Mouse (Mus musculus) CH12.LX (cell line): Measurements from ENCODE around the gene Styxl1. TPM values are rescaled to one million over a fixed set of nuclear protein-coding genes. Genes with fewer than 3 reads are reported as not detected.

Experiments used
- DNase-seq: peaks from one replicate; pipeline ENCODE4 v3.0.0-alpha.2; 2013; ENCODE audit errors: extremely low read depth
- H3K27ac ChIP-seq: 2 replicates; pipeline ENCODE4 v1.5.1; 2012; ENCODE audit warnings: low read depth, mild to moderate bottlenecking, control low read depth, moderate library complexity; ENCODE audit not compliant: insufficient read depth
- H3K27me3 ChIP-seq: replicated peaks from 2 replicates; pipeline ENCODE3; 2012; ENCODE audit warnings: inconsistent platforms
- H3K36me3 ChIP-seq, 2 experiments: replicated peaks in 1 of 2; 2 replicates each; pipeline versions ENCODE3 to v1.6.1; 2012; ENCODE audit warnings: inconsistent platforms in 1 of 2, low read length in 1 of 2, mild to moderate bottlenecking in 1 of 2, mixed read lengths in 1 of 2, moderate library complexity in 1 of 2; ENCODE audit not compliant: control insufficient read depth in 1 of 2, insufficient read depth in 1 of 2
- H3K4me1 ChIP-seq, 2 experiments: 2 replicates each; pipeline ENCODE4 v1.6.1; 2012; ENCODE audit warnings: inconsistent platforms in 1 of 2, moderate library complexity in 1 of 2; ENCODE audit not compliant: insufficient read depth in 2 of 2, control insufficient read depth in 1 of 2
- H3K4me2 ChIP-seq: 2 replicates; pipeline ENCODE4 v1.6.1; 2012; ENCODE audit warnings: low read depth, mild to moderate bottlenecking, control low read depth; ENCODE audit not compliant: poor library complexity, insufficient read depth, severe bottlenecking
- H3K4me3 ChIP-seq, 3 experiments: fragments of 150-350 bp in 1 of 3; sonication (generic) in 1 of 3; replicated peaks in 1 of 3; 2 replicates each; pipeline versions ENCODE3 to v1.5.1; 2011 to 2012; ENCODE audit warnings: low read depth in 2 of 3, low read length in 2 of 3, mild to moderate bottlenecking in 2 of 3, moderate library complexity in 2 of 3, control low read depth in 1 of 3, improper control_type of control experiment in 1 of 3, inconsistent platforms in 1 of 3, mixed read lengths in 1 of 3; ENCODE audit not compliant: poor library complexity in 1 of 3
- H3K79me2 ChIP-seq: replicated peaks from 2 replicates; pipeline ENCODE4 v1.6.1; 2012; ENCODE audit warnings: mild to moderate bottlenecking, moderate library complexity; ENCODE audit not compliant: control insufficient read depth, poor library complexity, insufficient read depth, severe bottlenecking; ENCODE audit errors: extremely low read depth
- H3K9ac ChIP-seq: 2 replicates; pipeline ENCODE4 v1.6.1; 2012; ENCODE audit warnings: low read depth, mild to moderate bottlenecking, control low read depth, moderate library complexity; ENCODE audit not compliant: insufficient read depth
- H3K9me3 ChIP-seq: replicated peaks from 2 replicates; pipeline ENCODE3; 2012; ENCODE audit warnings: low read length, inconsistent platforms, mixed read lengths
- BHLHE40 ChIP-seq: IDR thresholded peaks from 2 replicates; pipeline ENCODE4 v1.6.1; 2011; ENCODE audit warnings: mild to moderate bottlenecking, low read depth, low read length, improper control_type of control experiment
- CHD1 ChIP-seq: IDR thresholded peaks from 2 replicates; pipeline ENCODE4 v1.6.1; 2012; ENCODE audit warnings: low read depth, low read length, improper control_type of control experiment, inconsistent platforms
- CHD2 ChIP-seq: IDR thresholded peaks from 2 replicates; pipeline ENCODE4 v1.6.1; 2011; ENCODE audit warnings: low read length, improper control_type of control experiment
- CTCF ChIP-seq, 2 experiments: IDR thresholded peaks in 1 of 2; conservative IDR thresholded peaks in 1 of 2; 2 replicates each; pipeline ENCODE4 v1.5.1; 2011 to 2012; ENCODE audit warnings: low read depth in 2 of 2, low read length in 2 of 2, improper control_type of control experiment in 1 of 2, inconsistent platforms in 1 of 2, mild to moderate bottlenecking in 1 of 2, moderate library complexity in 1 of 2
- ELF1 ChIP-seq: IDR thresholded peaks from 2 replicates; pipeline ENCODE4 v1.6.1; 2014; ENCODE audit warnings: low read depth, mild to moderate bottlenecking, inconsistent platforms, low read length, improper control_type of control experiment
- EP300 ChIP-seq: IDR thresholded peaks from 2 replicates; pipeline ENCODE4 v1.6.1; 2011; ENCODE audit warnings: low read length, improper control_type of control experiment
- ETS1 ChIP-seq: conservative IDR thresholded peaks from 2 replicates; pipeline ENCODE4 v1.6.1; 2012; ENCODE audit warnings: low read depth, mild to moderate bottlenecking, inconsistent platforms, low read length, improper control_type of control experiment, moderate library complexity
- GABPA ChIP-seq: IDR thresholded peaks from 2 replicates; pipeline ENCODE4 v1.6.1; 2012; ENCODE audit warnings: low read depth, low read length, improper control_type of control experiment, inconsistent platforms; ENCODE audit not compliant: insufficient replicate concordance
- HCFC1 ChIP-seq: IDR thresholded peaks from 2 replicates; pipeline ENCODE4 v1.6.1; 2012; ENCODE audit warnings: low read depth, mild to moderate bottlenecking, inconsistent platforms, low read length, improper control_type of control experiment
- IRF4 ChIP-seq: IDR thresholded peaks from 2 replicates; pipeline ENCODE4 v1.6.1; 2014; ENCODE audit warnings: low read depth, mild to moderate bottlenecking, inconsistent platforms, low read length, improper control_type of control experiment
- JUND ChIP-seq: conservative IDR thresholded peaks from 2 replicates; pipeline ENCODE4 v1.6.1; 2011; ENCODE audit warnings: low read depth, low read length, improper control_type of control experiment
- KAT2A ChIP-seq: IDR thresholded peaks from 2 replicates; pipeline ENCODE4 v1.6.1; 2012; ENCODE audit warnings: low read length, improper control_type of control experiment, inconsistent platforms; ENCODE audit not compliant: insufficient replicate concordance
- MAFK ChIP-seq: IDR thresholded peaks from 2 replicates; pipeline ENCODE4 v1.6.1; 2011; ENCODE audit warnings: low read length, improper control_type of control experiment; ENCODE audit not compliant: insufficient replicate concordance
- MAZ ChIP-seq: IDR thresholded peaks from 2 replicates; pipeline ENCODE4 v1.6.1; 2012; ENCODE audit warnings: low read depth, mild to moderate bottlenecking, inconsistent platforms, low read length, improper control_type of control experiment, moderate library complexity
- MEF2A ChIP-seq: IDR thresholded peaks from 2 replicates; pipeline ENCODE4 v1.6.1; 2014; ENCODE audit warnings: low read depth, mild to moderate bottlenecking, inconsistent platforms, low read length, improper control_type of control experiment, borderline replicate concordance
- MYC ChIP-seq: IDR thresholded peaks from 2 replicates; pipeline ENCODE4 v1.6.1; 2011; ENCODE audit warnings: low read depth, mild to moderate bottlenecking, improper control_type of control experiment, low read length
- NELFE ChIP-seq: IDR thresholded peaks from 2 replicates; pipeline ENCODE4 v1.6.1; 2011; ENCODE audit warnings: low read depth, low read length, improper control_type of control experiment
- NRF1 ChIP-seq: IDR thresholded peaks from 2 replicates; pipeline ENCODE4 v1.6.1; 2014; ENCODE audit warnings: low read depth, mild to moderate bottlenecking, inconsistent platforms, low read length, improper control_type of control experiment, moderate library complexity
- POLR2AphosphoS2 ChIP-seq: IDR thresholded peaks from 2 replicates; pipeline ENCODE4 v1.6.1; 2011; ENCODE audit warnings: low read depth, low read length, improper control_type of control experiment
- RAD21 ChIP-seq: IDR thresholded peaks from 2 replicates; pipeline ENCODE4 v1.6.1; 2011; ENCODE audit warnings: low read depth, mild to moderate bottlenecking, low read length, improper control_type of control experiment, moderate library complexity
- SIN3A ChIP-seq: IDR thresholded peaks from 2 replicates; pipeline ENCODE4 v1.6.1; 2012; ENCODE audit warnings: low read length, improper control_type of control experiment, inconsistent platforms
- SMC3 ChIP-seq: IDR thresholded peaks from 2 replicates; pipeline ENCODE4 v1.6.1; 2011; ENCODE audit warnings: low read depth, low read length, improper control_type of control experiment
- TBP ChIP-seq: conservative IDR thresholded peaks from 2 replicates; pipeline ENCODE4 v1.6.1; 2011; ENCODE audit warnings: low read depth, low read length, improper control_type of control experiment
- TCF12 ChIP-seq: IDR thresholded peaks from 2 replicates; pipeline ENCODE4 v1.6.1; 2014; ENCODE audit warnings: low read depth, mild to moderate bottlenecking, inconsistent platforms, low read length, improper control_type of control experiment
- USF2 ChIP-seq: conservative IDR thresholded peaks from 2 replicates; pipeline ENCODE4 v1.6.1; 2011; ENCODE audit warnings: low read depth, low read length, improper control_type of control experiment
- ZC3H11A ChIP-seq: IDR thresholded peaks from 2 replicates; pipeline ENCODE4 v1.6.1; 2012; ENCODE audit warnings: low read depth, mild to moderate bottlenecking, inconsistent platforms, low read length, improper control_type of control experiment
- ZKSCAN1 ChIP-seq: IDR thresholded peaks from 2 replicates; pipeline ENCODE4 v1.6.1; 2012; ENCODE audit warnings: low read depth, inconsistent platforms, low read length, improper control_type of control experiment, borderline replicate concordance
- ZMIZ1 ChIP-seq: IDR thresholded peaks from 2 replicates; pipeline ENCODE4 v1.6.1; 2012; ENCODE audit warnings: low read depth, mild to moderate bottlenecking, inconsistent platforms, low read length, improper control_type of control experiment
- ZNF384 ChIP-seq: IDR thresholded peaks from 2 replicates; pipeline ENCODE4 v1.6.1; 2012; ENCODE audit warnings: low read depth, low read length, improper control_type of control experiment, inconsistent platforms
- dilution Hi-C: fragments of 300-500 bp; cut with MboI; formaldehyde crosslinking; loops from 2 replicates; pipeline ENCODE4 v1.14.3; 2020; ENCODE audit warnings: low sequenced_read_pairs; ENCODE audit not compliant: extremely low pct_unique_long_range_greater_than_20kb, extremely low pct_ligation_motif_present
- in situ Hi-C: fragments of 300-500 bp; cut with MboI; formaldehyde crosslinking; loops from 3 replicates; pipeline ENCODE4 v1.14.3; 2019; ENCODE audit warnings: low sequenced_read_pairs, low pct_ligation_motif_present, low pct_unique_long_range_greater_than_20kb, mixed read lengths
- polyA plus RNA-seq: library from polyadenylated mRNA; unstranded; fragments of >175 nt; gene quantifications from 2 replicates; pipeline ENCODE4 v1.2.1, GENCODE M21; 2012; ENCODE audit warnings: low read depth; ENCODE audit not compliant: insufficient read length
- total RNA-seq, 2 experiments: library from RNA; depleted of rRNA; stranded (reverse); fragments of 300-350 nt in 1 of 2; fragments of >200 nt in 1 of 2; gene quantifications; 2 replicates each; pipeline ENCODE4 v1.2.3; 2012 to 2014

Gene Styxl1
- total and polyA plus RNA-seq, 3 experiments: not detected

GRCm38 (mm10) chr5:135719586-135720120 lies 58.5 kb downstream of the Styxl1 start:
- dilution Hi-C loops: no loop called here
- peaks cover 23 to 65% of the 10 kb centered on the region in 2 experiments for H3K36me3 ChIP-seq
- no peak for TF ChIP-seq ZKSCAN1
- no peak for TF ChIP-seq GABPA
- no peak for TF ChIP-seq USF2
- TF ChIP-seq CHD1: no peak
- no peak for TF ChIP-seq NELFE
- no peak for TF ChIP-seq MYC
- TF ChIP-seq ELF1: no peak
- TF ChIP-seq ZMIZ1: no peak
- no peak for TF ChIP-seq ZNF384
- no peak for TF ChIP-seq NRF1
- TF ChIP-seq SIN3A: no peak
- no peak for TF ChIP-seq JUND
- no peak for TF ChIP-seq CTCF (conservative IDR thresholded peaks at IDR 0.05 in 1 of 2, IDR thresholded peaks at IDR 0.05 in 1 of 2; ENCODE audit: low read depth in 2 of 2, low read length in 2 of 2)
- no peak for TF ChIP-seq MAFK
- TF ChIP-seq CHD2: no peak
- peak; percentile 38; the same call in 1 of the 2 replicates for TF ChIP-seq EP300
- TF ChIP-seq ETS1: peak; percentile 56
- TF ChIP-seq MAZ: no peak
- TF ChIP-seq BHLHE40: peak; percentile 36; the same call in 1 of the 2 replicates
- no peak for TF ChIP-seq KAT2A
- no peak for TF ChIP-seq SMC3
- TF ChIP-seq IRF4: peak; percentile 35; the same call in 1 of the 2 replicates
- TF ChIP-seq TCF12: peak; percentile 52; the same call in 1 of the 2 replicates
- TF ChIP-seq RAD21: no peak
- TF ChIP-seq HCFC1: no peak
- no peak for TF ChIP-seq POLR2AphosphoS2
- no peak for TF ChIP-seq ZC3H11A
- TF ChIP-seq TBP: no peak
- no peak for TF ChIP-seq MEF2A

More at GRCm38 (mm10) chr5:135719586-135720120, 58.5 kb downstream of the Styxl1 start:
- Histone ChIP-seq H3K27ac (no peak overlapping the region), H3K9ac (no peak overlapping the region), H3K9me3 (no peaks in the 10 kb centered on the region), H3K4me1 (peaks cover 30 to 64% of the 10 kb centered on the region in 2 experiments), H3K27me3 (no peaks in the 10 kb centered on the region), H3K4me3 (no peak overlapping the region), H3K79me2 (no peaks in the 10 kb centered on the region), H3K4me2 (no peak overlapping the region)
- DNase-seq: no peak
- in situ Hi-C loops: no loop called here
